Mouse (Mus musculus): ENCODE results near the gene Ephb1.

DNA sequence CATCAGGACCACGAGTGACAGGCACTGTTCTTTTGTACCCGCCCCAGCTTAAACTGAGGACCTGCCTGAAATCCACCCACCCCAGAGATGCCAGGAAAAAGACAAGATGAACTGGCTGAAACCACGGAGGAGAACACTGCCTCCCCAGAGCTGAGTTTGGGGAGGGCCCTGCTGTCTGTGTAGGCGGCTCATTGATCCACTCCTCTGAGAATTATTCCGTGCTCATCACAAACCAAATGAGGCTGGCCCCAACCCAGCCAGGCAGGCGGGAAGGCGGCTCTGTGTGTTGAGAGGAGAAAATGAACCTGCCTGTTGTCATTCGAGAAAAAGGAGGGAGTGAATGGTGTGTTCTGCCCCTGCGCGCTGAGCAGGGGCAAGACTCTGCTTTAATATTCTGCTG, 2.8 kb downstream of the Ephb1 start:
- TF ChIP-seq CTCF (IDR thresholded peaks at IDR 0.05; ENCODE audit: low read depth) (no peak), EP300 (optimal IDR thresholded peaks at IDR 0.05) (no peak)
